Mouse (Mus musculus): ENCODE data around the gene Slc8a2.

Gene Slc8a2
- long read RNA-seq, experiment 1: 0 reads
- long read RNA-seq, experiment 2, partial matches to known transcripts: 0 of 1 reads
- long read RNA-seq, experiment 2, other reads (novel, unspliced or antisense): 1 of 1 reads

- intact Hi-C loops (cut with DNase I): no loop called here
Observed at GRCm38 (mm10) chr7:16129421-16129845, at the start of gene Slc8a2. Gene Slc8a2 (plus strand): TSS chr7:16129826.

DNA sequence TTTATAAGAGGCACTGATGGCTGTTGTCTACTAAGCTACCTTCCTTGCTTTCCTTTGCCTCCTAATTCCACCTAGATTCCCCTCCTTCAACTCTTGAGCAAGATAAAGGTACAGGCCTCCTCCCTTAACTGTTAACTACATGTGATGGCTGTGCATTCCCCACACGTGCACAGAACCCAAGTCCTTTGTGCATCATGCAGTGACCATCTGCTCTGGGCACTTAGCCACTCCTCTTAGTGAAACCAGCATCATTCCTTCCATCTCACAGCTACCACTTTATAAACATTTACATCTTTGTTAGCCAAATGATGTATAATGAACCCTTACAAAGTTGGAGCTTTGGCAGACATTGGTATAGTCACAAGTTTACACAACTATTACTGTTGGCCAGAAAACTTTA, 49.7 kb upstream of the Slc8a2 start:
- intact Hi-C loops (cut with DNase I): no loop called here

GRCm38 (mm10) chr7:16080581-16080980, 49.0 kb upstream of the Slc8a2 start:
- intact Hi-C loops (cut with DNase I): no loop called here

- intact Hi-C loops (cut with DNase I): no loop called here
Observed at GRCm38 (mm10) chr7:16083361-16083760, 46.3 kb upstream of the Slc8a2 start.

DNA sequence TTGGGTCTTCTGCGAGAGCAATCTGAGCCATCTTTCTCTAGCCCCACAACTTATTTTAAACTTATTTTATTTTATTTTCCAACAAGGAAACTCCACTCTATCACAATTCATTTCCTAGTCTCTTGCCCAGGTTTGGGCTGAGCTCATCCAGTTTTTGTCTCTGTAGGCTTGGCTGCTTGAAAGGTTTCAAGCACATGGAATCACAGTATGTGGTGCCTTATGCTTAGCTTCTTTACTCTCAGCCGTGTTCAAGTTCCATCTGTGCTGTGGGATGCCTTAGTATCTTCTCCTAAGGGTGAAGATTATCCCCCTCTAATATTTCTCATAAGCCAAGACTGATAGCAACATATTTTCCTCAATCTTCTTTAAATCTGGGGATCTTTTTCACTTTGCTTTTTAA, 42.0 kb upstream of the Slc8a2 start:
- intact Hi-C loops (cut with DNase I): no loop called here

- intact Hi-C loops (cut with DNase I): no loop called here
Observed at GRCm38 (mm10) chr7:16094592-16094991, 35.0 kb upstream of the Slc8a2 start.

DNA sequence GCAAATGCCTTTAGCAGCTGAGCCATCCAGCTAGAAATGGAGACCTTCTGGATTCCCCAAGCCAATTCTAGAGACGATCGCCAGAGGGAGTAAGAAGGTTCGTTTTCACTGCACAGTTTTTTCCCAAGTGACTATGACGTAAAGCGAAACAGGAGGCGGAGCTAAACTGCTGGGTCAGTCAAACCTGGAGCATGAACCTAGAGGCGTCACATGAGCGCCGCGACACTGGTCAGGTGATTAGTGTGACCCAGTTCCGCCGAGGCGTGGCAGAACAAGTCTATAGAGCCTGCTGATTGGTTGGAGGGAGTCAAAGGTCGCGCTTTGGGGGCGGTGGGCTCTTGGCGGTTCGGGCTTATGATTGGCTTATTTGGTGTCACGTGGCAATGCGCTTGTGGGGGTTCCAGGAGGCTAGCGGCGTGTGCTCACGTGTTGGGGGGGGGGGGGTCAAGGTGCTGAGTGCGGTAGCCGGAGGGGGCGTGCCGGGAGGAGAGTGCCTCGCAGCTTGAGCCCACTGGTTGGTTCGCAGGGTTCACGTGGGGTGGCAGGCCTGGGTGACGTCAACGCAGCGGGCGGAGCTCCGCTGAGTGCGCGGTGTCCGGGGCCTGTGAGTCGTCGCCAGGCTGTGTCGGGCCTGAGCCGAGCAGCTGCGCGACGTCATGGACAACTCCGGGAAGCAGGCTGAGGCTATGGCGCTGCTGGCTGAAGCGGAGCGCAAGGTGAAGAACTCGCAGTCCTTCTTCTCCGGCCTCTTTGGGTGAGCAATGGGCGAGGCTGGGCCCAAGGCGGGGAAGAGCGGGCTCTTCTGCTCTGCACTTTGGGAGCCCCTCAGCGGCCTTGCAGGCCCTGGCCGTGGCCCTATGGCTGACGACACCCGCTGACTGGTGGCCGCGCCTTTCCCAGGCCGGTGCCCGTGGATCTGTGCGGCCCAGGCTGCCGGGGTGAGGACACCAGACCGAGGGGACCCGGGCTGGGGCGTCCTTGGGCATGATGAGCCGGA, 31.3 kb upstream of the Slc8a2 start, which contains the start of gene Napa:
TSS of gene Napa (plus strand) at position 438 of the 997 bp plus-strand sequence.
- intact Hi-C loops (cut with DNase I): loop anchor here (5.0 kb wide), 2 partner anchors 54 to 164 kb away; no protein-coding TSS in a partner anchor

DNA sequence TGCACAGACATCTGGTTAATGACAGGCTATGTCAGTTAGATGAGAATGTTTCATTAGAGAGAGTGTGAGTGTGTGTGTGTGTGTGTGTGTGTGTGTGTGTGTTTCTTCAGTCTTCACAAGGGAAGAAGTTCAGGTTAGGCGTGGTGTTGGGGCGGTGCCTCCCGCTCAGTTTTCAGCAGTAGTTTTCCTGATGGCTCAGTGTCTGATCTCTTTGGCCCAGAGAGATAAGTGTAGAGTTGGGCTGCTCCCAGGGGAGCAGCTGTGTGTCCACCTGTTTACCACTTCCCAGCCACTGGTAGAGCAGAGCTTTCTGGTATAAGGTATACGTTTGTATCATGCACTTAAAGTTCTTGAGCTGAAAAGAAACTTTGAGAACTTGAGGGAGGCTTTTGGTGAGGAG, 29.7 kb upstream of the Slc8a2 start:
- intact Hi-C loops (cut with DNase I): loop anchor here (5.0 kb wide), 2 partner anchors 52 to 162 kb away; no protein-coding TSS in a partner anchor

GRCm38 (mm10) chr7:16101081-16101480, 28.5 kb upstream of the Slc8a2 start:
- intact Hi-C loops (cut with DNase I): no loop called here

- intact Hi-C loops (cut with DNase I): no loop called here
Observed at GRCm38 (mm10) chr7:16101726-16102475, 27.7 kb upstream of the Slc8a2 start.

GRCm38 (mm10) chr7:16102686-16103226, 26.9 kb upstream of the Slc8a2 start:
- intact Hi-C loops (cut with DNase I): no loop called here

DNA sequence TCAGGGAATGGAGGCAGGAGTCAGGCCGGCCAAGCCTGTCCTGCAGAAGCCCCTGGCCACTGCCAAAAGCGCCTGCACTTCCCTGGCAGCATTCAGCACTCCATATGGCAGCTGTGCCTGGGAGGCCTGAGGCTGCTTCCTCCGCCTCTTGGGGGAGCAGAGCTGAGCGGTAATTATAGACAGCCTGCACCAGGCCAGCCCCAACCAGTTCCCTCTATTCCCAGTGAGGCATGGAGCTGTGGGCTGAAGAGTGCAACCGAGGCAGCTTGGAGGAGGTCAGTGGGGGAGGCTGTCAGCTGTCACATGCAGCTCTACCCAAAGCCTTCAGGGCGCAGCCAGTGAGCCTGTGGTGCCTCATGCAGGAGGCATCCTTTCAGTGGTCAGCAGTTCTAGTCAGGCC, 25.9 kb upstream of the Slc8a2 start:
- intact Hi-C loops (cut with DNase I): no loop called here

GRCm38 (mm10) chr7:16104611-16105388, 24.8 kb upstream of the Slc8a2 start:
- intact Hi-C loops (cut with DNase I): no loop called here

DNA sequence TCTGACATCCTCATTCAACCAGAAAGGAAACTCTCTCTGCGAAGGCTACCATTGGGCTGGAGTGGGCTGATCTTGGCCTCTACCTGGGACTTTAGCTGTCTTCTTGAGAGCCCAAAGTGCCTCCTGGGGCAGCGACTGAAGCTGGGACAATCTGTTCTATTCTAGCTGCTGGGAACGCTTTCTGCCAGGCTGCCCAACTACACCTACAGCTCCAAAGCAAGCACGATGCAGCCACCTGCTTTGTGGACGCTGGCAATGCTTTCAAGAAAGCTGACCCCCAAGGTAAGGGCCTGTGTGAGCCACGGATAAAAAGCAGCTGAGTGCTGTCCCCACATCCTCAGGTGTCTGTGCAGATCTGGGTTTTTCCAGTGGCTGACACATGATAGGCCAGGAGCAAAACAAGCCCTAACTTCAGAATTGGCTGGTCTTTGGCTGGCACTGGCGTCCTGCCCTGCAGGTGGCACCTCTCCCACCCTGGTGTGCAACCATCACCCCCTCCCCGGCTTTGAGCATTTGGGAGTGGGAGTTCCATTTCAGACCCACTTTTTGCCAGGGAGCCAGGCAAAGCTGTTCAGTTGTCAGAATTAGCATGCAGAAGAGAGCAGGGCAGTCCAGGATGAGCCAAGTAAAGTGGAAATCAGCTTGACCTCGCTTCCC, 20.6 kb upstream of the Slc8a2 start:
- intact Hi-C loops (cut with DNase I): no loop called here

DNA sequence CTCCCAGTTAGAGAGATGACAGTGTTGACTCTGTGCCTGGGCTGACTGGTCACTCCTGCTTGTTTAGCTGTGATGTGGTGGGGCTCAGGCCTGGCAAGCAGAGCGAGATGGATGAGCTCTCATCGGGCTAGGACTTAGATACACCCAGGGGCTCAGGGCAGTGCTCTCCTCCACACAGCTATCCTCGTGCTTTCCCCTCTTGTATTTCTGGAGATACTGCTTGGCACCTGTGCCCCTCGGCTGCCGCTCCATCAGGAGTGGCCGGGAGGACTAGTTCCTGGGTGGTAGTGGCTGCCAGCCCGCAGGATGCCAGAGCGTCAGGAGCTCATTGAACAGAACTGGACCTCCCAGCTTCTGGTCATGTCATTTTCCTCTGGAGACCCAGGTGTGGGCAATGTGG, 19.5 kb upstream of the Slc8a2 start:
- intact Hi-C loops (cut with DNase I): no loop called here

DNA sequence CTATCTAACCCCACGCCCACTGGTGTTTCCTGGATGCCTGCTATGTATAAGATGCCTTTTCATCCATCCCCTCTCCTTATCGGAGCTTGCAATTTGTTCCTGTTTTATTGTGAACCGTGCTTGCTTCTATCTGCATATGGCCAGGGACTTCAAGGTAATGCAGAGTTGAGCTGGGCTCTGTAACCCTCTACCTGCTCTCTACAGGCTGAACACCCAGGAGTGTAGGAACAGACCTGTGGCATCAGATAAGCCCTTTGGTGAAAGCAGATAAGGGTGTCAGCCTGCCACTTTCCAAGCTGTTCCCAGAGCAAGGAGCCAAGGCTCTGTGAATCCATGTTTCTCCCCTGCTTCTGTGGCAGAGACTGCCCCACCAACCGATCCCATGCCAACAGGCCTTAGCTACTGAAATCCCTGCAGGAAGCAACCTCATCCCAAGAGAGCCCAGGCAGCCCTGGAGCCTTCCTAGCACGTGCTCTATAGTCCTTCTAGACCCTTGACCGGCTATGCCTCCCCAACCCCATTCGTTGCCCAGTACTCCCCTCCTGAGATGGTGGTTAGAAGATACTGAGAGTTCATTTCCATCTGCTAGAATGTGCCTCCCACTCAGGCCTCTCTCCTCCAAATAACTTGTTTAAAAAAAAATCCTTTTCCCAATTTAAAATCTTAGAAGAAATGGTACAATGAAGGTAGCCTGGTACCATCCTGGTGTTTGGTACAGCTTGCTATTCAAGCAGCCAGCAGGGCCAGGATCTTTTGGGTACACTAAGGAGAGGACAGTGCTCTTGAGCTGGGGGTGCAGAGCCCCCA, 18.1 kb upstream of the Slc8a2 start:
- intact Hi-C loops (cut with DNase I): no loop called here

GRCm38 (mm10) chr7:16116418-16116817, 13.2 kb upstream of the Slc8a2 start:
- intact Hi-C loops (cut with DNase I): no loop called here

- intact Hi-C loops (cut with DNase I): no loop called here
Observed at GRCm38 (mm10) chr7:16117100-16117499, 12.5 kb upstream of the Slc8a2 start.

DNA sequence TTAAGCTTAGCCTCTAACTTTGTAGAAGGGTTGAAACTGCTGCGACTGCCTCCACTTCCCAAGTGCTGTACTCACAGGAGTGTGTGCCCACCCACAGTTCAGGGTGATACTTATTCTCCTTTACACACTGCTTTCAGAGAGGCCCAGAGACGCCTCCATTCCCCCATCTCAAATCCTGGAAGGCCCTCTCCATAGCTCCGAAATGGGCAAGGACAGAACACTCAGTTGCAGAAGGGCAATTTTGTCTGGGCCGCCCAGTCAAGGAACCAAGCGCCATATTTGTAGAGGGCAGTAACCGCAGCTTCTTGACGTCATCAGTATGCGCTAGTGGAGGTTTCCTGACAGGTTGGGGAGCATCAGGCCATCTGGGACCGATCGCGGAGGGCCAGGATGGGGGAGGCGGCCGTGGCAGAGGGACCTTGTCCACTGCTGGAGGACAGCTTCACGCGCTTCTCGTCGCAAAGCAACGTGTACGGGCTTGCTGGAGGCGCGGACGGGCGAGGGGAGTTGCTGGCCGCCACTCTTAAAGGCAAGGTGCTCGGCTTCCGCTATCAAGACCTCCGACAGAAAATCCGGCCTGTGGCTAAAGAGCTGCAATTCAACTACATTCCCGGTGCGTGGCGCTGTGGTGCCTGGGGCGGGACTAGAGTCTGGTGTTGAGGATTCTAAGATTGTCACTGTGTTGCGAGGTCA, 9.9 kb upstream of the Slc8a2 start, which contains the start of gene Kptn:
TSS of gene Kptn (plus strand) at position 327 of the 693 bp plus-strand sequence.
- intact Hi-C loops (cut with DNase I): no loop called here

All from adrenal gland (tissue).